Mouse (Mus musculus) T-helper 2 cell (primary cell): ENCODE measurements around the gene Zfp182.

Experiments
- in situ Hi-C: fragments of 300-600 bp; cut with MboI, MseI; formaldehyde crosslinking; loops from one replicate; pipeline ENCODE4 v1.15.1; 2025; ENCODE audit warnings: high pct_unique_total_duplicates

Gene Zfp182

DNA sequence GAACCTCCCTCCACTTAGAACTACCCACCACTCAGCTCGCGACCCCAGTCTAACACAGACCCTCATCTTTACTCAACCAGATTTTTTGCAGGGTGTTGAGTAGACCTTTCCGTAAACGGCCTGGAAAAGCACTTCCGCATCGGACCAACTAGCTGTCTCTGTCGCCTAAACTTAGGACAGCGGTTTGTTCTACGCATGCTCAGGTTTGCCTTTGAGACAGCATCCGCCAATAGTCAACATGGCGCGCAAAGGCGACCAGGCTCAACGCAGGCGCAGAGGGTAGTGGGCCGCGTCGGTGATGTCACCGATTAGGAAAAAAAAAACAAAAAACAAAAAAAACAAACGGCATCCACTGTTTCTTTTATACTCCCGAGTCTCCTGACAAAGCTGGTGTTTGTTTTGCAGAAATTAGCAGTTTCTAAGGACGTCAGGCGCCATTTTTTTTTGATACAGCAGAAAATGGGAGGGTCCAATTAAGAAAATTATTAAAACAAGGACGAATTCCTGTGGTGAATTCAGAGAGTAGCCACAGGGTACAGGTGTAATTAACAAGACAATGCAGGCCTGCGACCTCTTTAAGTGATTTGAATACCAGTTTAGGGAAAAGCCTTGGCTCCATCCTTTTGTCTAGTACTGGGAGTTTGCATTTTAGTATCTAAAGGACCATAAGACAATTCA lies at the start of gene Zfp182:
Zfp182 (minus strand) TSS at position 451 of the 678 bp plus-strand sequence.
- in situ Hi-C loops: no loop called here

DNA sequence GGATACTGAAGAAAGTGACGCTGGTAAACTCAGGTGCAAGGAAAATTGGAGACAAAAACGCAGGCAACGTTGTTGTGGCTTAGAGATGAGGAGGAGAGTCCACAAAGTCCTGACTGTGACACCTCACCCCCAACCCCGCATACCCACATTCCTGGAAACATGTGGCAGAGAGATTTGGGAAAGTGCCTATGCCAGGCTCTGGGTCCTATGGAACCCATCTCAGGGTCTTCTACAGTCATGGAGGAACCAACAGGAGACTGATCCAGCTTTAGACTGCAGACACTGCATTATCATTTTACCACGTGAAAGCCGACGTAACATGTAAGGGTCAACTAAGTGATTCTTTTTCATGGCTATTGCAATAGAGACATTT lies 27.7 kb upstream of the Zfp182 start:
- in situ Hi-C loops: no loop called here

DNA sequence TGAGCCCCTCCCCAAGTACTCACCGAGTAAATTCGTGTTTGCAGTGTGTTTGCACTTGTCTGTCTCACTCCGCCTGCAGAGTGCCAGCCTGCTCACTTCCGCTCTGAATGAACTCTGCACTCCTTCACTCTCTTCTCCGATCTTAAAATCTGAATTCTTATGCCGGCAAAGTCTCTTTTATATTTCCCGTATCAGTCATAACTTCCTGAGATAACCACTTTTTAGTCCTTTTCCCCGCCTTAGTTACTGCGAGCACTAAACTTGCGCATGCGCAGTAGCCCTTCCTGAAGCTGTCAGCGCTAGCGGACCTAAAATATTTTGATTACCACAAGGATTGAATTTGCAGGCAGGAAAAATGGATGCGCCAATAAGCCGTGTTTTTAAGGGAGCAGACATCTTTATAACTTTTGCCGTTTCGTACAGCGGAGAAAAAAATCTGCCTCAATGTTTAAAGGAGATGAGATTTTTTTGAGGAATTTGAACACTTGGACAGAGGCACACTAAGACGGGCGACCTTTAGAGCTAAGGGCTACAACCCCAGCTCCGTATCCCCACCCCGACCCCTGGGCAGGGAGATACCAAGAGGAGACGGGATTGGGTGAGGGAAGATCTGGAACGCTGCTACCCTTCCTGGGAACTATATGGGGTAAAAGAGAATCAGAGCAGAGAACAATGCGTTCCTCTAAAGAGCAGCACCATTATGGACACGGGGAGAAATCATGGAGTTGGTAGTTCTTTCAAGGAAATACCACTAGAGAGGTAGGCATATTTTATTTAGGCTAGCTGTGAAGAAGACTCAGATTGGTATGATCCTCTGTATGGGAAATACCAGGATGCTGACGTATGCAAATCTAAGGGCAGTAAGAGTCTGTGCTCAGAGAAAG lies 27.1 kb upstream of the Zfp182 start, which contains the start of gene Zfp300:
Zfp300 (minus strand) TSS at position 545 of the 884 bp plus-strand sequence.
- in situ Hi-C loops: no loop called here

DNA sequence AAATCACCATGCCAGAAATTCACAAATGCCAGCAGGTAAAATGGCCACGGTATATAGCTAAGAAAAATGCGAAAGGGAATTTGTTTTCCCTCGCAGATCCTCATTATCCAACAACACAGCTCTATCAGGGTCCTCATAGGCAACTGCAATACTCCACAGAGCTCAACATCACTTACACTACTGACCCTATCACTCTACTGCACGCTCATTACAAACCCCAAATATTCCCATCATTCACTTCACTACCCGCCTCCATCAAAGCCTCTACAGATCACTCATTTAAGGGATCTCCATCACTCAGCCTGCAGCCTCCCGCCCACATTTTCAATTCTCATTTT lies 26.5 kb upstream of the Zfp182 start:
- in situ Hi-C loops: no loop called here

GRCm38 (mm10) chrX:21068106-21068505 lies 6.0 kb upstream of the Zfp182 start, which contains the start of gene Spaca5:
Gene Spaca5 (plus strand): TSS chrX:21068406.
- in situ Hi-C loops: no loop called here

DNA sequence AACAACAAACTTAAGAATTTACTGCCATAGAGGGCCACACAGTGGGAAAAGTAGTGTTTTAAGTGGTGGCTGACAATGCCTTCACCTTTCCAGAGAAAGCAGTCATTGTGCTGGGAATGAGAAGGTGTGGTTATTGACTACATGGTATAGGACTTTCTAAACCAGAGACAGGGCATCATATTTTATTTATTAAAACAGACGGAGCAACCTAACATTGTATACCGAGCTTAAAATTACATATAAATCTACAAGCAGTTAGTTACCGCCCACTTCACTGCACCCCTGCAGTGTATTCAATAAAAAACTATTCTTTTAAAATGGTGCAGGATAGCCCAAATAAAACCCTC lies 401 bp upstream of the Zfp182 start:
- in situ Hi-C loops: no loop called here

DNA sequence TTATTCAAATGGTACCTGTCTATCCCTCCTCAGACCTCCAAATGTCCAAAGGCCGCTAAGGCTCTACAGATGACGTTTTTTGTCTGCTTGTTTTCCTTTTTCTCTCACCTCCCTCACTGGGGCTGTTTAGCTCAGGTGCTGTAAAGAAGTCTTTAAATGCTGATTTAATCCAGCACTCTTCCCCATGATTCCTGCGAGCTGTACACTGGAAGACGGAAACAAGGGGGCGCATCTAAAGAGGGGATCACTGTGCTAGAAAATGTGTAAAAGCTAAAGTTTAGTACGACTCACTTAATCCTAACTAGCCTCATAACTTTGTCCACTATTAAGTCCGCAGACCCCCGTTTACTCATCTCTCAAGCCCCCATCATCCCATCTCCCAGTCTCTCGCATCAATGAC lies 656 bp downstream of the Zfp182 start:
- in situ Hi-C loops: no loop called here

DNA sequence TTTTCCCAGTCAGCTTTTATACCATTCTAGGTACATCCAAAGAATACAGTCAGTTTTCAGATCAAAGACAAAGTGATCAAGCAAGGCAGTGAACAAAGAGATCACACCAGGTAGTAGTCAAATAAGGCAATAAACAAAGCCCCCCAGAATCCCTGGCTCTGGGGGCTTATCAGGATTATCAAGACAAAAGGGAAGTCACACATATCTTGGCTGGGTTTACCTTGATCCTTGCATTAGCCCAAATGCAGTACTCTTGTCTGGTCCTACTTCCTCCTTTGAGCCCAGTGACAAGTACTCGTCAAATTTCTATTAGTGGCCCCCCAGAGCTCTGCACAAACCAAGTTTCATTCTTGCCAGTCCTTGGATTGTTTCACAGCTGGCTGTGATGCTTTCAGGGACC lies 81.2 kb downstream of the Zfp182 start:
- in situ Hi-C loops: no loop called here
